Mouse (Mus musculus): Measurements from ENCODE around the gene Hba-x. TPM values are rescaled to one million over a fixed set of nuclear protein-coding genes. Genes with fewer than 3 reads are reported as not detected.
"Not testable (repeated sequence)": the region's sequence is repeated elsewhere in the genome, so short reads cannot be mapped to it uniquely, and the experiment has no call there.

The Hba-x gene
- polyA plus RNA-seq, 1 experiment from 2014 or later: 300 TPM

DNA sequence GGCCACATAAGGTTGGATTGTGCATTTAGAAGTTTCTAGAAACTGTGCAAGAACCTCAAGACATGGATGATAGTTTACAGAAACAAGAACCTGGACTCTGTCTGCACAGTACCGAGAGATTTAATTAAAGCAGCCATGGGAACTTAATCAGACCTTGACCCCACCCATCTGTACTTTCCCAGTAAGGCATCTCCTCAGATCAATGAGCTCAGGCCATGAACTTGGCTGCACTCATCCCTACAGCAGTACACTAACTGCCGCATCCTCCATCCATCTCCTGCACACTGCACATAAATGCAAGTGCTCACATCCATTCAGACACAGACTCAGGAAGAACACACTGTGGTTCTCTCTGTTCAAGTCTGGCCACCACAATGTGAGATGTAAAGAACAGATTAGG lies 4.4 kb downstream of the Hba-x start:
- peaks cover 60% of the 10 kb centered on the region for H3K27me3 ChIP-seq (ENCODE audit: control insufficient read depth, insufficient read depth, low read length)
- no peak for ATAC-seq (ENCODE audit: insufficient number of reproducible peaks, insufficient read depth, low FRiP score, low read depth)
- no peaks in the 10 kb centered on the region for H3K4me1 ChIP-seq (ENCODE audit: control insufficient read depth in 2 of 2, insufficient read depth in 2 of 2, low read length in 2 of 2)
- H3K36me3 ChIP-seq (ENCODE audit: control insufficient read depth, insufficient read depth, low read length): no peaks in the 10 kb centered on the region
- 74% methylated on average over 2 of the region's 2 CpGs for WGBS
- no peaks in the 10 kb centered on the region for H3K9me3 ChIP-seq (ENCODE audit: control insufficient read depth, low read length)
- no peak overlapping the region for H3K4me3 ChIP-seq (ENCODE audit: control insufficient read depth in 1 of 2, insufficient read depth in 1 of 2, low read depth in 1 of 2, low read length in 2 of 2)
- no peak overlapping the region for H3K27ac ChIP-seq (replicated peaks in 1 of 2; ENCODE audit: control insufficient read depth in 1 of 2, insufficient read depth in 1 of 2, low read depth in 2 of 2, low read length in 2 of 2)
- no peak overlapping the region for H3K9ac ChIP-seq (ENCODE audit: low read length)
- H3K4me2 ChIP-seq (ENCODE audit: low read length): no peak overlapping the region

DNA sequence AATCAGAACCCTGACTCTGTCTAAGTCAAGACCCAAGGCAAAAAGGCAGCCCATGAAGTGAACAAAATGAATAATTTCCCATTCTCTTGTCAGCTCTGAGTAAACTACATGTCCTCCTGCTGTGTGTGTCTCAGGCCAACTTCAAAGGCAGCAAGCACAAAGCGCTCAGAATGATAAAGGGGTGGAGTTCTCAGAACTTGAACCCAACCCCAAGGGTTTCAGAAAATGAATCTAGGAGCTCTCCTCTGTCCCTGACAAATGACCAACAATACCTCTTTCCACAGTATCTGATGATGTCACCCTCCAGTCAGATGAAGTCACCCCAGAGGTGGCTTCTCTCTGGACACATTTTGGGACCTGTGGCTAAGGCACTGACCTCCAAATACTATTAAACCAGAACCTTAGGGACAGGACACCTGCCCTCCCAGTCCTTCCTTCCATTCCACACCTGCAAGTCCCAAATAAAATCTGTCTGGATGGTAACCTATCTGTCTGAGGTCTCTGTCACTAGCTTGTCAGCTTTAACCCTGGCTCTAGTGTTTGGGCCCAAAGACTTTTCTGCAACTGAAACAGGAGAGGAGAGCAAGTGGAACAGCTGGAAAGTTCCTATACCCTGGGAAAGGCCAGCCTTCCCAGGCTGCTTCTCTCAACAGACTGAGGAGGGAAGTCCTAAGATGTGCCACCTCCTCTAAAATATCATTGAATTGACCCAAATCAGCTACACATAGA lies 5.4 kb downstream of the Hba-x start:
- H3K9me3 ChIP-seq (ENCODE audit: control insufficient read depth, low read length): no peaks in the 10 kb centered on the region
- H3K4me3 ChIP-seq (ENCODE audit: control insufficient read depth in 1 of 2, insufficient read depth in 1 of 2, low read depth in 1 of 2, low read length in 2 of 2): no peak overlapping the region
- 60% methylated on average over 1 of the region's 1 CpGs for WGBS
- no peak overlapping the region for H3K4me2 ChIP-seq (ENCODE audit: low read length)
- no peak overlapping the region for H3K9ac ChIP-seq (ENCODE audit: low read length)
- H3K27me3 ChIP-seq (ENCODE audit: control insufficient read depth, insufficient read depth, low read length): peaks cover 54% of the 10 kb centered on the region
- no peak for ATAC-seq (ENCODE audit: insufficient number of reproducible peaks, insufficient read depth, low FRiP score, low read depth)
- H3K4me1 ChIP-seq (ENCODE audit: control insufficient read depth in 2 of 2, insufficient read depth in 2 of 2, low read length in 2 of 2): no peaks in the 10 kb centered on the region
- no peaks in the 10 kb centered on the region for H3K36me3 ChIP-seq (ENCODE audit: control insufficient read depth, insufficient read depth, low read length)
- no peak overlapping the region for H3K27ac ChIP-seq (replicated peaks in 1 of 2; ENCODE audit: control insufficient read depth in 1 of 2, insufficient read depth in 1 of 2, low read depth in 2 of 2, low read length in 2 of 2)

DNA sequence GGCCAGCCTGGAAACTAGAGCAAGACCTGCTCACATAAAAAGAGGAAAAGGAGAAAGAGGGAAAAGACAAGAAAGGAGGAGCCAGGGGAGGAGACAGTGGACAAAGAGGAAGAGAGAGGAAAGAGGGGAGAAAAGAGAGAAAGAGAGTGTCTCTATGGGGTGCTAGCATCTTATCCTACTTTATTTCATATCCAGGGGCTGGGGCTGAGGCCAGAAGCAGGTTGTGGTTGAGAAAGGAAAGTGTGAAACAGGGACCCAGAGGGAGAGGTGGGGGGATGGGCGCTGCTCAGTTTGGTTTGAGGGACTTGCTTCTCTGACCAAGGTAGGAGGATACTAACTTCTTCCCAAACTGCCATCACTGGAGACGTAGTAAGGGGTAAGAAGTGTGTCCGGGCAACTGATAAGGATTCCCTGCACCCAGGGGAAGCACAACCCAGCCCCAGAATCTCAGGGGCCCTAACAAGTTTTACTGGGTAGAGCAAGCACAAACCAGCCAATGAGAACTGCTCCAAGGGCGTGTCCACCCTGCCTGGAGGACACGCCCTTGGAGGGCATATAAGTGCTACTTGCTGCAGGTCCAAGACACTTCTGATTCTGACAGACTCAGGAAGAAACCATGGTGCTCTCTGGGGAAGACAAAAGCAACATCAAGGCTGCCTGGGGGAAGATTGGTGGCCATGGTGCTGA lies 7.0 kb downstream of the Hba-x start, which contains the start of gene Hba-a1:
Gene Hba-a1 (plus strand): TSS at position 421 of the 687 bp plus-strand sequence.
- not testable (repeated sequence) for H3K27ac ChIP-seq (replicated peaks in 1 of 2; ENCODE audit: control insufficient read depth in 1 of 2, insufficient read depth in 1 of 2, low read depth in 2 of 2, low read length in 2 of 2); H3K4me2 ChIP-seq (ENCODE audit: low read length); H3K36me3 ChIP-seq (ENCODE audit: control insufficient read depth, insufficient read depth, low read length); H3K4me1 ChIP-seq (ENCODE audit: control insufficient read depth in 2 of 2, insufficient read depth in 2 of 2, low read length in 2 of 2); H3K9ac ChIP-seq (ENCODE audit: low read length); ATAC-seq (ENCODE audit: insufficient number of reproducible peaks, insufficient read depth, low FRiP score, low read depth); H3K9me3 ChIP-seq (ENCODE audit: control insufficient read depth, low read length); H3K4me3 ChIP-seq (ENCODE audit: control insufficient read depth in 1 of 2, insufficient read depth in 1 of 2, low read depth in 1 of 2, low read length in 2 of 2)
- H3K27me3 ChIP-seq (ENCODE audit: control insufficient read depth, insufficient read depth, low read length): peaks cover 44% of the 10 kb centered on the region
- 11% methylated on average over 1 of the region's 5 CpGs for WGBS

DNA sequence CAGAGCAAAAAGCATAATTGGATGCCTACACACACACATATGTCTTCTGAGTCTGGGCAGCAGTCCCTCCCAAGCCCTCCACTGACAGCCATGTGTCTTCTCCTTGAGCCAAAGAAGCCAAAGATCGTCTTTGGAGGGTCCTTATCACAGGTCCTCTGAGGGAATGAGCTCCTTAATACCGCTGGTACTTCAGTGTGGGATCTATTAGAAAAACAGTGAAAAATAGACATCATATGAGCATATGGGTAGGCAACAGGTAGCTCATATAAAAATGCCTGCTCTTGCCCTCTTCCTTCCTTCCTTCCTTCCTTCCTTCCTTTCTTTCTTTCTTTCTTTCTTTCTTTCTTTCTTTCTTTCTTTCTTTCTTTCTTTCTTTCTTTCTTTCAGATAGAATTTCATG lies 8.4 kb downstream of the Hba-x start:
- H3K4me2 ChIP-seq (ENCODE audit: low read length); ATAC-seq (ENCODE audit: insufficient number of reproducible peaks, insufficient read depth, low FRiP score, low read depth); H3K36me3 ChIP-seq (ENCODE audit: control insufficient read depth, insufficient read depth, low read length); H3K27ac ChIP-seq (replicated peaks in 1 of 2; ENCODE audit: control insufficient read depth in 1 of 2, insufficient read depth in 1 of 2, low read depth in 2 of 2, low read length in 2 of 2); H3K4me3 ChIP-seq (ENCODE audit: control insufficient read depth in 1 of 2, insufficient read depth in 1 of 2, low read depth in 1 of 2, low read length in 2 of 2); H3K9ac ChIP-seq (ENCODE audit: low read length); H3K9me3 ChIP-seq (ENCODE audit: control insufficient read depth, low read length); H3K4me1 ChIP-seq (ENCODE audit: control insufficient read depth in 2 of 2, insufficient read depth in 2 of 2, low read length in 2 of 2): not testable (repeated sequence)
- WGBS: 20% methylated on average over 2 of the region's 2 CpGs
- peaks cover 37% of the 10 kb centered on the region for H3K27me3 ChIP-seq (ENCODE audit: control insufficient read depth, insufficient read depth, low read length)

DNA sequence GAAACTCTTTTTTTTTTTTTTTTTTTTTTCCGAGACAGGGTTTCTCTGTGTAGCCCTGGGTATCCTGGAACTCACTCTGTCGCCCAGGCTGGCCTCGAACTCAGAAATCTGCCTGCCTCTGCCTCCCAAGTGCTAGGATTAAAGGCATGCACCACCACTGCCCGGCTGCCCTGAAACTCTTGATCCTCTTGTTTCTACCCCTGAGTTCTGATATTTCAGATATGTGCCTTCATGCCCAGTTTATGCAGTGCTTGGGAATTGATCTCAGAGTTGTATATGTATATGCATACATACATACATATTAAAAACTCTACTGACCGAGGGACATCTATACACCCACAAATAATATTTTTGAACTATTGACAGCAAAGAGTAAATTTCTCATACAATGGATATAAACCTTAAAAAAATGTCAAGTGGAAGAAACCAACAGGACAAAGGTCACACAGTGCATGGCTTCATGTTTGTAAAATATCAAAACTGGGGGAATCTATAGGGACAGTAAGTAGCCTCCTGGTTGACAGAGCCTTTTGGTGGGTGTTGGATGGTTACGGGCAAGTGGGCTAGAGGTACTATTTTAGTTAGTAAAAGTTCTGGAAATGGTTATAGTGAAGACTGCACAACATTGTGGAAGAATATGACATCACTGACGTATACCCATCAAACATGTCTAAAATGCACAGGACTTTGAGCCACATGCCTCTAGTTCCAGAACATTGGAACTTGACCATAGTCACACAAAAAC lies 9.0 kb downstream of the Hba-x start:
- WGBS: 64% methylated on average over 7 of the region's 7 CpGs
- H3K9ac ChIP-seq (ENCODE audit: low read length): no peak overlapping the region
- no peak for ATAC-seq (ENCODE audit: insufficient number of reproducible peaks, insufficient read depth, low FRiP score, low read depth)
- H3K4me1 ChIP-seq (ENCODE audit: control insufficient read depth in 2 of 2, insufficient read depth in 2 of 2, low read length in 2 of 2): no peaks in the 10 kb centered on the region
- H3K27ac ChIP-seq (replicated peaks in 1 of 2; ENCODE audit: control insufficient read depth in 1 of 2, insufficient read depth in 1 of 2, low read depth in 2 of 2, low read length in 2 of 2): no peak overlapping the region
- H3K27me3 ChIP-seq (ENCODE audit: control insufficient read depth, insufficient read depth, low read length): peaks cover 33% of the 10 kb centered on the region
- no peaks in the 10 kb centered on the region for H3K36me3 ChIP-seq (ENCODE audit: control insufficient read depth, insufficient read depth, low read length)
- H3K4me2 ChIP-seq (ENCODE audit: low read length): no peak overlapping the region
- H3K4me3 ChIP-seq (ENCODE audit: control insufficient read depth in 1 of 2, insufficient read depth in 1 of 2, low read depth in 1 of 2, low read length in 2 of 2): no peak overlapping the region
- H3K9me3 ChIP-seq (ENCODE audit: control insufficient read depth, low read length): no peaks in the 10 kb centered on the region

DNA sequence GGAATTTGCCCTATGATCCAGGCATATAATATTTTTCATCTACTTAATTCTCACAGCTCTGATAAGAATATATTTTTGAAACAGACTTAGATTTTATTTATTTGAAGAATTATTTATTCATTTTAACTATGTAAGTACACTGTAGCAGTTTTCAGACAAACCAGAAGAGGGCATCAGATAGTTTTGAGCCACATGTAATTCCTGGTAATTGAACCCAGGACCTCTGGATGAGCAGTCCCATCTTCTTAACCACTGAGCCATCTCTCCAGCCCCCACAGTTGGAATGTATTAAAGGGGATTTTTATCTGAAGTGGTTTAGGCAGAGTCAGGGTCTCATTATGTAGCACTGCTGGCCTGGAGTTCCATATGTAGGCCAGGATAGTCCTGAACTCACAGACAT lies 9.7 kb downstream of the Hba-x start:
- not testable (repeated sequence) for H3K4me3 ChIP-seq (ENCODE audit: control insufficient read depth in 1 of 2, insufficient read depth in 1 of 2, low read depth in 1 of 2, low read length in 2 of 2); H3K36me3 ChIP-seq (ENCODE audit: control insufficient read depth, insufficient read depth, low read length); H3K4me2 ChIP-seq (ENCODE audit: low read length); H3K27ac ChIP-seq (replicated peaks in 1 of 2; ENCODE audit: control insufficient read depth in 1 of 2, insufficient read depth in 1 of 2, low read depth in 2 of 2, low read length in 2 of 2); H3K9ac ChIP-seq (ENCODE audit: low read length); H3K4me1 ChIP-seq (ENCODE audit: control insufficient read depth in 2 of 2, insufficient read depth in 2 of 2, low read length in 2 of 2); ATAC-seq (ENCODE audit: insufficient number of reproducible peaks, insufficient read depth, low FRiP score, low read depth); H3K9me3 ChIP-seq (ENCODE audit: control insufficient read depth, low read length)
- H3K27me3 ChIP-seq (ENCODE audit: control insufficient read depth, insufficient read depth, low read length): peaks cover 26% of the 10 kb centered on the region

DNA sequence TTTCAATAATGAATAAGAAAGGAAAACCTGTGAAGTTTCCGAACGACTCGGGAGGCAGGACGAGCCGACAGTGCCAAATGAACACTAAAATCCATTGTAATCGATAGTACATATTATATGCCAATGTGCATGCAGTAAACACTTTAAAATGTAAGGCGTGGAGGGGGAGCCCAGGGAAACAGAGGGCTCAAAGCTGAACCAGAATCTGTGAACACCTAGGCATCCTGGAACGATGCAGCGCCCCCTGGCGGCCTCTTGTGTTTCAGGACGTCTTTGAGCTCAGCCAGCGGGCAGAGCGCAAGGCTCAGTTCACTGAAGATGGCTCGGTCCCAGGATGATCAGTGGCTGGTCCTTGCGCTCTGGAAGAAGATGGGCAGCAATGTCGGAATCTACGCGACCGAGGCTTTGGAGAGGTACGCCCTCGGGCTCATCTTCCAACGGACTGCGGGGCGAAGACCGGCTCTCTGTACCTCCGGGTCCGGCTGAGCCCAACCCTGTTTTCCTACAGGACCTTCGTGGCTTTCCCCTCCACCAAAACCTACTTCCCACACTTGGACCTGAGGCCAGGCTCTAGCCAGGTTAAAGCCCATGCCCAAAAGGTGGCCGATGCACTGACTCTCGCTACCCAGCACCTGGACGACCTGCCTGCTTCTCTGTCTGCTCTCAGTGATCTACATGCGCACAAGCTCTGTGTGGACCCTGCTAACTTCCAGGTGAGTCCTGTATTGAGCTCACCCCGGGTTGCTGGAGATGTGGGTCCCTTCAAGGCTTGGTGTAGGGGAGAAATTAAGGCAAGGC lies 10.7 kb downstream of the Hba-x start, which contains the start of gene Hbq1b:
Gene Hbq1b (plus strand): TSS at position 271 of the 798 bp plus-strand sequence.
- not testable (repeated sequence) for H3K4me1 ChIP-seq (ENCODE audit: control insufficient read depth in 2 of 2, insufficient read depth in 2 of 2, low read length in 2 of 2); H3K27ac ChIP-seq (replicated peaks in 1 of 2; ENCODE audit: control insufficient read depth in 1 of 2, insufficient read depth in 1 of 2, low read depth in 2 of 2, low read length in 2 of 2); H3K9ac ChIP-seq (ENCODE audit: low read length); H3K36me3 ChIP-seq (ENCODE audit: control insufficient read depth, insufficient read depth, low read length); H3K9me3 ChIP-seq (ENCODE audit: control insufficient read depth, low read length); ATAC-seq (ENCODE audit: insufficient number of reproducible peaks, insufficient read depth, low FRiP score, low read depth)
- WGBS: 19% methylated on average over 30 of the region's 33 CpGs
- Histone ChIP-seq H3K4me2 (ENCODE audit: low read length) (peak within 1 kb of the TSS; percentile 50), H3K4me3 (ENCODE audit: control insufficient read depth in 1 of 2, insufficient read depth in 1 of 2, low read depth in 1 of 2, low read length in 2 of 2) (peak within 1 kb of the TSS in 1 of 2 experiments; percentile 25; a peak in 3 of 4 replicates), H3K27me3 (ENCODE audit: control insufficient read depth, insufficient read depth, low read length) (peaks cover 18% of the 10 kb centered on the region)
